Mouse (Mus musculus) thymus, adult 2 months (tissue): ENCODE measurements at regions not wholly inside any gene's neighbourhood (a gene's known extent, or its start where the extent isn't known, plus 50 kb on each side); places are given as distances from the start of the nearest gene placed in this dataset.

Experiments used
- CTCF ChIP-seq: fragments of 200-500 bp; IDR thresholded peaks from 2 replicates; pipeline ENCODE4 v1.5.1; 2012; ENCODE audit warnings: mild to moderate bottlenecking, control low read depth, low read length, moderate library complexity, borderline replicate concordance; ENCODE audit not compliant: control insufficient read depth, poor library complexity, insufficient read depth; ENCODE audit errors: extremely low read depth
- POLR2A ChIP-seq: fragments of 200-500 bp; IDR thresholded peaks from 2 replicates; pipeline ENCODE4 v1.6.1; 2012; ENCODE audit warnings: mild to moderate bottlenecking, low read length, control low read depth, moderate library complexity; ENCODE audit not compliant: control insufficient read depth, poor library complexity, insufficient read depth; ENCODE audit errors: extremely low read depth

GRCm38 (mm10) chr11:22661713-22662551, 150.0 kb downstream of the Tmem17 start:
- TF ChIP-seq CTCF (no peak), POLR2A (no peak)
